Mouse (Mus musculus): ENCODE data around the gene Tbxas1. TPM values are rescaled to one million over a fixed set of nuclear protein-coding genes. Genes with fewer than 3 reads are reported as not detected.

Gene Tbxas1
- polyA plus RNA-seq, 1 experiment from 2014 or later, result 1.0 TPM

GRCm38 (mm10) chr6:38944392-38944791, 69.2 kb downstream of the Tbxas1 start:
- Histone ChIP-seq H3K36me3 (replicated peaks; ENCODE audit: control insufficient read depth, insufficient read depth, low read depth, low read length) (no peaks in the 10 kb centered on the region), H3K4me1 (ENCODE audit: control insufficient read depth, insufficient read depth, low read length) (no peaks in the 10 kb centered on the region), H3K27me3 (ENCODE audit: control insufficient read depth, insufficient read depth, low read length) (no peaks in the 10 kb centered on the region), H3K9me3 (replicated peaks; ENCODE audit: control insufficient read depth, low read length) (no peaks in the 10 kb centered on the region), H3K4me2 (ENCODE audit: low read depth, low read length) (no peak overlapping the region), H3K4me3 (ENCODE audit: low read depth, low read length) (no peak overlapping the region), H3K9ac (replicated peaks; ENCODE audit: low read length) (no peak overlapping the region), H3K27ac (replicated peaks; ENCODE audit: low read depth, low read length) (no peak overlapping the region)
- DNase-seq (ENCODE audit: low spot score) (no peak), ATAC-seq (replicated peaks; ENCODE audit: insufficient number of reproducible peaks, low FRiP score, low TSS enrichment, low read depth) (no peak)
- 91% methylated on average over 8 of the region's 8 CpGs for WGBS

DNA sequence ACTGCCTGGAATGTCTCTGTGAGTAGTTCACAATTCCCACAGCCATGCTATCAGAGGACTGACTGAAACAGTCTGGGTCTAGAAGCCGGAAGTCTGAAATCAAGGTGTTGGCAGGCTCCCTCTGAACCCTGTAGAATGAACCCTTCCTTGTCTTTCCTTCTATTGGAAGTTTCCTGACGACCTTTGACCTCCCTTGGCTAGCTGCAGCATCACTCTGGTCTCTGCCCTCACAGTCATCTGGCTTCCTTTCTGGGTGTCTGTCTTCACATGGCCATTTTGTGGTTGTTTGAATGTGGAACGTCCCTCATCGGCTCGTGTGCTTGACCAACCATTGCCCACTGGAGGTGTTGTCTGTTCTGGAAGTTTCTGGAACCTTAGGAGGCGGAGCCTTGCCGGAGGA, 69.6 kb downstream of the Tbxas1 start:
- H3K4me1 ChIP-seq (ENCODE audit: control insufficient read depth, insufficient read depth, low read length), result no peaks in the 10 kb centered on the region
- no peak overlapping the region for H3K27ac ChIP-seq (replicated peaks; ENCODE audit: low read depth, low read length)
- ATAC-seq (replicated peaks; ENCODE audit: insufficient number of reproducible peaks, low FRiP score, low TSS enrichment, low read depth) (no peak), DNase-seq (ENCODE audit: low spot score) (no peak)
- 88% methylated on average over 7 of the region's 7 CpGs for WGBS
- no peak overlapping the region for H3K4me2 ChIP-seq (ENCODE audit: low read depth, low read length)
- no peaks in the 10 kb centered on the region for H3K27me3 ChIP-seq (ENCODE audit: control insufficient read depth, insufficient read depth, low read length)
- H3K36me3 ChIP-seq (replicated peaks; ENCODE audit: control insufficient read depth, insufficient read depth, low read depth, low read length), result no peaks in the 10 kb centered on the region
- no peaks in the 10 kb centered on the region for H3K9me3 ChIP-seq (replicated peaks; ENCODE audit: control insufficient read depth, low read length)
- no peak overlapping the region for H3K4me3 ChIP-seq (ENCODE audit: low read depth, low read length)
- H3K9ac ChIP-seq (replicated peaks; ENCODE audit: low read length), result no peak overlapping the region

GRCm38 (mm10) chr6:38945681-38946080, 70.5 kb downstream of the Tbxas1 start:
- ATAC-seq (replicated peaks; ENCODE audit: insufficient number of reproducible peaks, low FRiP score, low TSS enrichment, low read depth), result no peak
- H3K9me3 ChIP-seq (replicated peaks; ENCODE audit: control insufficient read depth, low read length), result no peaks in the 10 kb centered on the region
- WGBS, result 72% methylated on average over 3 of the region's 3 CpGs

DNA sequence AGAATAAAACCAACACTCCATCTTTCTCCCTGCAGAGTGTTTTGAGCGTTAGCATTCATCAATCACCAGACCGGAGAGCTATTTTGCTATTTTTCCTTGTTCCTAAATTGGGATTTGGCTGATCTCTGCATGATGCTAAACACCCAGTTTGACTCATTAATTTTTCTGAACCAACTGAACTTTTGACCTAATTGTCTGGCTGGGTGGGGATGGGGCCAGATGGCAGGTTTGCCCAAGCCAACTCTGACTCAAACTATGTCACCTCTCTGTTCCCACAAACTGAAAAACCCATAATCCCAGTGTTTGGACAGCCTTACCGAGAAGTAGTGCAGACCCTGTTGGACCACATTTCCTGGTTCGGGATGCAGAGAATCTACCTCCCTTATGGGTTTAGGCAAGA, 72.1 kb downstream of the Tbxas1 start:
- Histone ChIP-seq H3K4me1 (ENCODE audit: control insufficient read depth, insufficient read depth, low read length) (no peaks in the 10 kb centered on the region), H3K27me3 (ENCODE audit: control insufficient read depth, insufficient read depth, low read length) (no peaks in the 10 kb centered on the region), H3K4me2 (ENCODE audit: low read depth, low read length) (no peak overlapping the region), H3K4me3 (ENCODE audit: low read depth, low read length) (no peak overlapping the region), H3K27ac (replicated peaks; ENCODE audit: low read depth, low read length) (no peak overlapping the region), H3K9me3 (replicated peaks; ENCODE audit: control insufficient read depth, low read length) (no peaks in the 10 kb centered on the region), H3K36me3 (replicated peaks; ENCODE audit: control insufficient read depth, insufficient read depth, low read depth, low read length) (no peaks in the 10 kb centered on the region), H3K9ac (replicated peaks; ENCODE audit: low read length) (no peak overlapping the region)
- ATAC-seq (replicated peaks; ENCODE audit: insufficient number of reproducible peaks, low FRiP score, low TSS enrichment, low read depth), result no peak
- 88% methylated on average over 4 of the region's 4 CpGs for WGBS
- no peak for DNase-seq (ENCODE audit: low spot score)

More at GRCm38 (mm10) chr6:38945681-38946080, 70.5 kb downstream of the Tbxas1 start:
- Histone ChIP-seq H3K27me3 (ENCODE audit: control insufficient read depth, insufficient read depth, low read length) (no peaks in the 10 kb centered on the region), H3K4me1 (ENCODE audit: control insufficient read depth, insufficient read depth, low read length) (no peaks in the 10 kb centered on the region), H3K4me3 (ENCODE audit: low read depth, low read length) (no peak overlapping the region), H3K9ac (replicated peaks; ENCODE audit: low read length) (no peak overlapping the region), H3K4me2 (ENCODE audit: low read depth, low read length) (no peak overlapping the region), H3K36me3 (replicated peaks; ENCODE audit: control insufficient read depth, insufficient read depth, low read depth, low read length) (no peaks in the 10 kb centered on the region), H3K27ac (replicated peaks; ENCODE audit: low read depth, low read length) (no peak overlapping the region)
- DNase-seq (ENCODE audit: low spot score), result no peak

DNA sequence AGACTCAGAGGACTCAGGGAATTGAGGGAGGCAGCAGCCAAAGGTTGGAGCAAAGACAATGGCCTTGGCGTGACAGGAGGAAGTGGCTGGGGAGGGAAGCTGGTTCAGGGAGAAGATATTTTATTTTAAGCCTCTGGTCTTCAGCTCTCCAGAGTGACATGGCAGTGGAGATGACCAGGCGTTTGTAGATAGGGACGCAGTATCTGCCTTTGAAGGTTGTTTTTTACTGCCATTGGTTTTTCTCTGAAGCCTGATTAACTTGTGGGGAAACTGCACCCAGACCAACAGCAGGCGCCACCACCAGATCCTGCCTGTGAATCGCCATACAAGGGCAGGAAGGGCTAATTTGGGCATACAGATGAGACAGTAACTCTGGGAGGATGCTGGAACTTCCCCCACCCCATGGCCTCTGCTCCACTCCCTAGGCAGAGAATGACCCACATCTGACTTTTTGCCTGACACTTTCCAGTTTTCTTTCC, 74.5 kb downstream of the Tbxas1 start:
- no peak overlapping the region for H3K4me3 ChIP-seq (ENCODE audit: low read depth, low read length)
- no peak for DNase-seq (ENCODE audit: low spot score)
- ATAC-seq (replicated peaks; ENCODE audit: insufficient number of reproducible peaks, low FRiP score, low TSS enrichment, low read depth), result no peak
- no peaks in the 10 kb centered on the region for H3K4me1 ChIP-seq (ENCODE audit: control insufficient read depth, insufficient read depth, low read length)
- no peaks in the 10 kb centered on the region for H3K27me3 ChIP-seq (ENCODE audit: control insufficient read depth, insufficient read depth, low read length)
- no peaks in the 10 kb centered on the region for H3K36me3 ChIP-seq (replicated peaks; ENCODE audit: control insufficient read depth, insufficient read depth, low read depth, low read length)
- WGBS, result 59% methylated on average over 5 of the region's 5 CpGs
- no peak overlapping the region for H3K4me2 ChIP-seq (ENCODE audit: low read depth, low read length)
- no peak overlapping the region for H3K9ac ChIP-seq (replicated peaks; ENCODE audit: low read length)
- H3K27ac ChIP-seq (replicated peaks; ENCODE audit: low read depth, low read length), result no peak overlapping the region
- no peaks in the 10 kb centered on the region for H3K9me3 ChIP-seq (replicated peaks; ENCODE audit: control insufficient read depth, low read length)

- Histone ChIP-seq H3K27me3 (ENCODE audit: control insufficient read depth, insufficient read depth, low read length) (no peaks in the 10 kb centered on the region), H3K4me2 (ENCODE audit: low read depth, low read length) (no peak overlapping the region), H3K9ac (replicated peaks; ENCODE audit: low read length) (no peak overlapping the region), H3K36me3 (replicated peaks; ENCODE audit: control insufficient read depth, insufficient read depth, low read depth, low read length) (no peaks in the 10 kb centered on the region), H3K4me1 (ENCODE audit: control insufficient read depth, insufficient read depth, low read length) (no peaks in the 10 kb centered on the region), H3K9me3 (replicated peaks; ENCODE audit: control insufficient read depth, low read length) (no peaks in the 10 kb centered on the region), H3K4me3 (ENCODE audit: low read depth, low read length) (no peak overlapping the region), H3K27ac (replicated peaks; ENCODE audit: low read depth, low read length) (no peak overlapping the region)
- 73% methylated on average over 4 of the region's 4 CpGs for WGBS
- ATAC-seq (replicated peaks; ENCODE audit: insufficient number of reproducible peaks, low FRiP score, low TSS enrichment, low read depth) (no peak), DNase-seq (ENCODE audit: low spot score) (no peak)
Measured at GRCm38 (mm10) chr6:38950341-38950740, 75.1 kb downstream of the Tbxas1 start.

DNA sequence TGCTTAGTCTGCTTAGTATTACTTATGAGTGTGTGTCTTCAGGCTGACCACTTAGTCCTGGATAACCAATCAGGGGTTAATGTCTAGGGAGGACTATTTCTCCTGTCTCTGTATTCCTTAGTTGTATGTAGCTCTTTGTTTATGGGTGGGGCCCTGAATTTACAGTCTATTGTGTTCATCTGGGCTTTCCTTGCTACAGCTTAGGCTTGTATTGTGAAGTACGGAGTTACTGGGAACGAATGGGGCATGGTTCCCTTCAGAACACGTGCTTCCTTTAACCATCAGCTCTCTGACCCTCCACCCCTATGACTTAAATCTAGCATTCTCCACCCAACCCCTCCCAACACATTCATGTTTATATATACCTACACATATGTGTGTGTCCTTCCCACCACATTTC, 75.6 kb downstream of the Tbxas1 start:
- DNase-seq (ENCODE audit: low spot score) (no peak), ATAC-seq (replicated peaks; ENCODE audit: insufficient number of reproducible peaks, low FRiP score, low TSS enrichment, low read depth) (no peak)
- Histone ChIP-seq H3K36me3 (replicated peaks; ENCODE audit: control insufficient read depth, insufficient read depth, low read depth, low read length) (no peaks in the 10 kb centered on the region), H3K4me3 (ENCODE audit: low read depth, low read length) (no peak overlapping the region), H3K9me3 (replicated peaks; ENCODE audit: control insufficient read depth, low read length) (no peaks in the 10 kb centered on the region), H3K4me1 (ENCODE audit: control insufficient read depth, insufficient read depth, low read length) (no peaks in the 10 kb centered on the region), H3K27ac (replicated peaks; ENCODE audit: low read depth, low read length) (no peak overlapping the region), H3K4me2 (ENCODE audit: low read depth, low read length) (no peak overlapping the region), H3K9ac (replicated peaks; ENCODE audit: low read length) (no peak overlapping the region), H3K27me3 (ENCODE audit: control insufficient read depth, insufficient read depth, low read length) (no peaks in the 10 kb centered on the region)
- 83% methylated on average over 3 of the region's 3 CpGs for WGBS

- DNase-seq (ENCODE audit: low spot score), result no peak
- Histone ChIP-seq H3K9ac (replicated peaks; ENCODE audit: low read length) (no peak overlapping the region), H3K4me2 (ENCODE audit: low read depth, low read length) (no peak overlapping the region), H3K27ac (replicated peaks; ENCODE audit: low read depth, low read length) (no peak overlapping the region), H3K27me3 (ENCODE audit: control insufficient read depth, insufficient read depth, low read length) (no peaks in the 10 kb centered on the region), H3K4me1 (ENCODE audit: control insufficient read depth, insufficient read depth, low read length) (no peaks in the 10 kb centered on the region), H3K9me3 (replicated peaks; ENCODE audit: control insufficient read depth, low read length) (no peaks in the 10 kb centered on the region), H3K4me3 (ENCODE audit: low read depth, low read length) (no peak overlapping the region), H3K36me3 (replicated peaks; ENCODE audit: control insufficient read depth, insufficient read depth, low read depth, low read length) (no peaks in the 10 kb centered on the region)
- WGBS, result 65% methylated on average over 2 of the region's 2 CpGs
- ATAC-seq (replicated peaks; ENCODE audit: insufficient number of reproducible peaks, low FRiP score, low TSS enrichment, low read depth), result no peak
Measured at GRCm38 (mm10) chr6:38956641-38957040, 81.4 kb downstream of the Tbxas1 start.

All from embryonic facial prominence, embryonic 11.5 days (tissue).